Mouse (Mus musculus): Measurements from ENCODE around the gene Napa. TPM values are rescaled to one million over a fixed set of nuclear protein-coding genes. Genes with fewer than 3 reads are reported as not detected.

Gene Napa
- 190 and 203 TPM in 2 replicates for polyA plus RNA-seq (2014; fragmentation: Nextera tagmentation; extraction: Ambion mirVana)

- peak; percentile 100 for DNase-seq (ENCODE audit: low spot score)
- WGBS: 0% methylated on average over 50 of the region's 68 CpGs
Observed at GRCm38 (mm10) chr7:16098021-16099017, at the start of gene Napa. Gene Napa, plus strand, starts transcription at chr7:16098458.

GRCm38 (mm10) chr7:16048675-16049575, 49.3 kb upstream of the Napa start:
- no peaks in the 10 kb centered on the region for H3K27me3 ChIP-seq (replicated peaks; ENCODE audit: control insufficient read depth, insufficient read depth, low read length)
- DNase-seq (ENCODE audit: low spot score) (peak; percentile 44), ATAC-seq (ENCODE audit: low read depth) (no peak)
- H3K27ac ChIP-seq (replicated peaks; ENCODE audit: low read depth, low read length): peak overlapping the region; percentile 74
- peaks cover 42% of the 10 kb centered on the region for H3K4me1 ChIP-seq (ENCODE audit: control insufficient read depth, insufficient read depth, low read length)
- WGBS: 7% methylated on average over 36 of the region's 36 CpGs
- peak overlapping the region; percentile 70 for H3K4me2 ChIP-seq (ENCODE audit: low read depth, low read length)
- peak overlapping the region; percentile 73 for H3K9ac ChIP-seq (ENCODE audit: low read depth, low read length)
- no peaks in the 10 kb centered on the region for H3K36me3 ChIP-seq (ENCODE audit: control insufficient read depth, insufficient read depth, low read length)
- peak overlapping the region; percentile 90 for H3K4me3 ChIP-seq (ENCODE audit: low read depth, low read length)
- H3K9me3 ChIP-seq (ENCODE audit: control insufficient read depth, low read length): no peaks in the 10 kb centered on the region

More at GRCm38 (mm10) chr7:16098021-16099017, at the start of gene Napa:
- ATAC-seq (ENCODE audit: low read depth): peak; percentile 99
- Histone ChIP-seq H3K4me3 (ENCODE audit: low read depth, low read length) (peak within 1 kb of the TSS; percentile 72), H3K27me3 (replicated peaks; ENCODE audit: control insufficient read depth, insufficient read depth, low read length) (no peaks in the 10 kb centered on the region), H3K27ac (replicated peaks; ENCODE audit: low read depth, low read length) (peak within 1 kb of the TSS; percentile 82), H3K4me1 (ENCODE audit: control insufficient read depth, insufficient read depth, low read length) (peaks cover 11% of the 10 kb centered on the region), H3K4me2 (ENCODE audit: low read depth, low read length) (peak within 1 kb of the TSS; percentile 74), H3K9me3 (ENCODE audit: control insufficient read depth, low read length) (no peaks in the 10 kb centered on the region), H3K36me3 (ENCODE audit: control insufficient read depth, insufficient read depth, low read length) (peaks cover 12% of the 10 kb centered on the region; the same call in 1 of the 2 replicates), H3K9ac (ENCODE audit: low read depth, low read length) (peak within 1 kb of the TSS; percentile 96)

- Histone ChIP-seq H3K27ac (replicated peaks; ENCODE audit: low read depth, low read length) (no peak overlapping the region), H3K27me3 (replicated peaks; ENCODE audit: control insufficient read depth, insufficient read depth, low read length) (no peaks in the 10 kb centered on the region), H3K36me3 (ENCODE audit: control insufficient read depth, insufficient read depth, low read length) (no peaks in the 10 kb centered on the region), H3K4me2 (ENCODE audit: low read depth, low read length) (peak overlapping the region; percentile 70), H3K4me1 (ENCODE audit: control insufficient read depth, insufficient read depth, low read length) (peaks cover 37% of the 10 kb centered on the region), H3K9me3 (ENCODE audit: control insufficient read depth, low read length) (no peaks in the 10 kb centered on the region), H3K4me3 (ENCODE audit: low read depth, low read length) (peak overlapping the region; percentile 90), H3K9ac (ENCODE audit: low read depth, low read length) (peak overlapping the region; percentile 73)
- WGBS: 78% methylated on average over 7 of the region's 7 CpGs
- no peak for DNase-seq (ENCODE audit: low spot score)
- no peak for ATAC-seq (ENCODE audit: low read depth)
Observed at GRCm38 (mm10) chr7:16049576-16049915, 48.7 kb upstream of the Napa start.

GRCm38 (mm10) chr7:16050600-16050999, 47.7 kb upstream of the Napa start:
- H3K27me3 ChIP-seq (replicated peaks; ENCODE audit: control insufficient read depth, insufficient read depth, low read length): no peaks in the 10 kb centered on the region
- H3K27ac ChIP-seq (replicated peaks; ENCODE audit: low read depth, low read length): no peak overlapping the region
- DNase-seq (ENCODE audit: low spot score) (no peak), ATAC-seq (ENCODE audit: low read depth) (no peak)
- no peak overlapping the region for H3K4me3 ChIP-seq (ENCODE audit: low read depth, low read length)
- peaks cover 27% of the 10 kb centered on the region for H3K4me1 ChIP-seq (ENCODE audit: control insufficient read depth, insufficient read depth, low read length)
- H3K9ac ChIP-seq (ENCODE audit: low read depth, low read length): no peak overlapping the region
- no peaks in the 10 kb centered on the region for H3K9me3 ChIP-seq (ENCODE audit: control insufficient read depth, low read length)
- WGBS: 93% methylated on average over 3 of the region's 3 CpGs
- 0 out of 2 replicates have a peak overlapping the region, but pooled peaks have one; percentile 70 for H3K4me2 ChIP-seq (ENCODE audit: low read depth, low read length)
- H3K36me3 ChIP-seq (ENCODE audit: control insufficient read depth, insufficient read depth, low read length): no peaks in the 10 kb centered on the region

GRCm38 (mm10) chr7:16051883-16052595, 46.2 kb upstream of the Napa start:
- no peaks in the 10 kb centered on the region for H3K36me3 ChIP-seq (ENCODE audit: control insufficient read depth, insufficient read depth, low read length)
- peak overlapping the region; percentile 70 for H3K9ac ChIP-seq (ENCODE audit: low read depth, low read length)
- peak overlapping the region; percentile 90 for H3K27ac ChIP-seq (replicated peaks; ENCODE audit: low read depth, low read length)
- peak overlapping the region; percentile 82 for H3K4me2 ChIP-seq (ENCODE audit: low read depth, low read length)
- no peaks in the 10 kb centered on the region for H3K27me3 ChIP-seq (replicated peaks; ENCODE audit: control insufficient read depth, insufficient read depth, low read length)
- H3K4me1 ChIP-seq (ENCODE audit: control insufficient read depth, insufficient read depth, low read length): peaks cover 20% of the 10 kb centered on the region
- H3K4me3 ChIP-seq (ENCODE audit: low read depth, low read length): peak overlapping the region; percentile 58
- DNase-seq (ENCODE audit: low spot score) (peak; percentile 88), ATAC-seq (ENCODE audit: low read depth) (no peak)
- no peaks in the 10 kb centered on the region for H3K9me3 ChIP-seq (ENCODE audit: control insufficient read depth, low read length)
- WGBS: 7% methylated on average over 19 of the region's 19 CpGs

GRCm38 (mm10) chr7:16052684-16053083, 45.6 kb upstream of the Napa start:
- H3K4me2 ChIP-seq (ENCODE audit: low read depth, low read length): peak overlapping the region; percentile 82
- WGBS: 0% methylated on average over 18 of the region's 24 CpGs

GRCm38 (mm10) chr7:16053105-16053504, 45.2 kb upstream of the Napa start:
- Histone ChIP-seq H3K27ac (replicated peaks; ENCODE audit: low read depth, low read length) (peak overlapping the region; percentile 65), H3K4me2 (ENCODE audit: low read depth, low read length) (peak overlapping the region; percentile 82), H3K9ac (ENCODE audit: low read depth, low read length) (no peak overlapping the region), H3K36me3 (ENCODE audit: control insufficient read depth, insufficient read depth, low read length) (no peaks in the 10 kb centered on the region), H3K4me3 (ENCODE audit: low read depth, low read length) (peak overlapping the region; percentile 58), H3K4me1 (ENCODE audit: control insufficient read depth, insufficient read depth, low read length) (peaks cover 20% of the 10 kb centered on the region), H3K9me3 (ENCODE audit: control insufficient read depth, low read length) (no peaks in the 10 kb centered on the region), H3K27me3 (replicated peaks; ENCODE audit: control insufficient read depth, insufficient read depth, low read length) (no peaks in the 10 kb centered on the region)
- ATAC-seq (ENCODE audit: low read depth): no peak
- 14% methylated on average over 6 of the region's 6 CpGs for WGBS
- no peak for DNase-seq (ENCODE audit: low spot score)

More at GRCm38 (mm10) chr7:16052684-16053083, 45.6 kb upstream of the Napa start:
- peaks cover 20% of the 10 kb centered on the region for H3K4me1 ChIP-seq (ENCODE audit: control insufficient read depth, insufficient read depth, low read length)
- no peaks in the 10 kb centered on the region for H3K27me3 ChIP-seq (replicated peaks; ENCODE audit: control insufficient read depth, insufficient read depth, low read length)
- peak overlapping the region; percentile 58 for H3K4me3 ChIP-seq (ENCODE audit: low read depth, low read length)
- H3K9ac ChIP-seq (ENCODE audit: low read depth, low read length): peak overlapping the region; percentile 70
- DNase-seq (ENCODE audit: low spot score): peak; percentile 99
- no peaks in the 10 kb centered on the region for H3K9me3 ChIP-seq (ENCODE audit: control insufficient read depth, low read length)
- peak overlapping the region; percentile 90 for H3K27ac ChIP-seq (replicated peaks; ENCODE audit: low read depth, low read length)
- peak; percentile 88 for ATAC-seq (ENCODE audit: low read depth)
- H3K36me3 ChIP-seq (ENCODE audit: control insufficient read depth, insufficient read depth, low read length): no peaks in the 10 kb centered on the region

- Histone ChIP-seq H3K36me3 (ENCODE audit: control insufficient read depth, insufficient read depth, low read length) (no peaks in the 10 kb centered on the region), H3K27me3 (replicated peaks; ENCODE audit: control insufficient read depth, insufficient read depth, low read length) (0 out of 2 replicates have a peak, but pooled peaks cover 2% of the 10 kb centered on the region), H3K4me1 (ENCODE audit: control insufficient read depth, insufficient read depth, low read length) (peaks cover 12% of the 10 kb centered on the region), H3K9me3 (ENCODE audit: control insufficient read depth, low read length) (no peaks in the 10 kb centered on the region), H3K4me3 (ENCODE audit: low read depth, low read length) (no peak overlapping the region), H3K4me2 (ENCODE audit: low read depth, low read length) (no peak overlapping the region), H3K9ac (ENCODE audit: low read depth, low read length) (no peak overlapping the region), H3K27ac (replicated peaks; ENCODE audit: low read depth, low read length) (no peak overlapping the region)
- ATAC-seq (ENCODE audit: low read depth) (no peak), DNase-seq (ENCODE audit: low spot score) (no peak)
- 64% methylated on average over 4 of the region's 4 CpGs for WGBS
Observed at GRCm38 (mm10) chr7:16054966-16055365, 43.3 kb upstream of the Napa start.

Data from embryonic facial prominence, embryonic 14.5 days (tissue).